Mouse (Mus musculus): ENCODE data around the gene Myod1.

The Myod1 gene

DNA sequence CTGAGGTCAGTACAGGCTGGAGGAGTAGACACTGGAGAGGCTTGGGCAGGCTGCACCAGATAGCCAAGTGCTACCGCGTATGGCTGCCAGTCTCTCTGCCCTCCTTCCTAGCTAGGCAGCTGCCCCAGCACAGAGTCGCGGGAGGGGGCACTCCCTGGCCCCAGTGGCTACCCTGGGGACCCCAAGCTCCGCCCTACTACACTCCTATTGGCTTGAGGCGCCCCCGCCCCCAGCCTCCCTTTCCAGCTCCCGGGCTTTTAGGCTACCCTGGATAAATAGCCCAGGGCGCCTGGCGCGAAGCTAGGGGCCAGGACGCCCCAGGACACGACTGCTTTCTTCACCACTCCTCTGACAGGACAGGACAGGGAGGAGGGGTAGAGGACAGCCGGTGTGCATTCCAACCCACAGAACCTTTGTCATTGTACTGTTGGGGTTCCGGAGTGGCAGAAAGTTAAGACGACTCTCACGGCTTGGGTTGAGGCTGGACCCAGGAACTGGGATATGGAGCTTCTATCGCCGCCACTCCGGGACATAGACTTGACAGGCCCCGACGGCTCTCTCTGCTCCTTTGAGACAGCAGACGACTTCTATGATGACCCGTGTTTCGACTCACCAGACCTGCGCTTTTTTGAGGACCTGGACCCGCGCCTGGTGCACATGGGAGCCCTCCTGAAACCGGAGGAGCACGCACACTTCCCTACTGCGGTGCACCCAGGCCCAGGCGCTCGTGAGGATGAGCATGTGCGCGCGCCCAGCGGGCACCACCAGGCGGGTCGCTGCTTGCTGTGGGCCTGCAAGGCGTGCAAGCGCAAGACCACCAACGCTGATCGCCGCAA lies at the start of gene Myod1:
Myod1 (plus strand) TSS at position 303 of the 836 bp plus-strand sequence.
- DNase-seq (ENCODE audit: low spot score), result no peak

DNA sequence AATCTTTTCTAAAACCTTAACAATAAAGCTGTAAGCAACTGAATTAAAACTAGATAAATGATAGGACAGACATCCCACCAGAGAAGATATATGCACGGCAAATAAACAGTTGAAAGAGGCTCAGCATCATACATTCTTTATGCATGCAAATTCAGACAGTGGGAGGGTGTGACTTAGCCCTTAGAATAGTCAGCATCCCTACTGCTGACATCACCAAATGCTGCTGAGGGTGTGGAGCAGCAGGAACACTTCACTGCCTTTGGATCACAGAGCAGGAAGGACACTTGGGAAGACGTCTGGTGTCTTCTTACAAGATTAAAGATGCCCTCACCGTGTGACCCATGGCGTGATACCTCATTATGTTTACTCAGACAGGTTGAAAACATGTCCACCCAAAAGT lies 48.4 kb upstream of the Myod1 start:
- no peak for DNase-seq (ENCODE audit: low spot score)

- peak; percentile 51 for DNase-seq (ENCODE audit: low spot score)
Measured at GRCm38 (mm10) chr7:46337397-46337796, 38.9 kb upstream of the Myod1 start.

DNA sequence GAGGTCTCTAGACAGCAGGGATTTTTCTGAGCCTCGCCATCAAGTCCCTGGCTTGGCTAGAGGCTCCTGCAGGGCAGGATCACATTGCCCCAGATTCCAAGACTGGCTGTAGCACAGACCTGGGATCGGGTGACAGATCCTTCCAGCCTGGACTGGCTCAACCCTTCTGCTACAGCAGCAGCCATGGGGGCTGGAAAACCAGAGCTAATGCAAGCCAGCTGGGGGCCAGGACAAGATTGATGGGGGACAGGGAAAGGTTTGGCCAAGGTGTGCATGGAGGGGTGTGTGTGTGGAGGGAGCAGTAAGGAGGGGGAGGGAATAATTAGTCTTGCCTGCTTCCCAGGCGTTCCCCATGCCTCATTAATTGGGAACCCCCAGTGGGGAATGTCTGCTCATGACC lies 36.5 kb upstream of the Myod1 start:
- DNase-seq (ENCODE audit: low spot score), result no peak

GRCm38 (mm10) chr7:46340295-46340694 lies 36.0 kb upstream of the Myod1 start:
- DNase-seq (ENCODE audit: low spot score), result no peak

DNA sequence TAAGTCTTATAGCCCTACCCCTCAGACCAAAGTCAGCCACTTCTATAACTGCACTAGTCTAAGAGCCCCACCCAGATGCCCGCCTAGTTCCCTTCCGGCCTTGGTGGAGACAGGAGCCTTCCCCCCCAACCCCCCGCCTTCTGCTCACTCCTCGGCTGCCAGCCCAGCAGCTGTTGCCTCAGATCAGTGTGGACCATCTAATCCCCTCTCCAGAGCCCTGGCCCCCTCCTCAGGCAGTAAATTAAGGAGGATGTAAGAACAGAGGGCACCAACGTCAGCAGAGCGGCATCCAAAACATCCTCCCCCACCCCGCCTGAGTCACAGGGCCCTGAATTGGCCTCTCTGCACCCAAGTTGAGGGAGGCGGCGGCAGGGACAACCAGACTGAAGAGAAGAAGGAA lies 34.8 kb upstream of the Myod1 start:
- no peak for DNase-seq (ENCODE audit: low spot score)

DNA sequence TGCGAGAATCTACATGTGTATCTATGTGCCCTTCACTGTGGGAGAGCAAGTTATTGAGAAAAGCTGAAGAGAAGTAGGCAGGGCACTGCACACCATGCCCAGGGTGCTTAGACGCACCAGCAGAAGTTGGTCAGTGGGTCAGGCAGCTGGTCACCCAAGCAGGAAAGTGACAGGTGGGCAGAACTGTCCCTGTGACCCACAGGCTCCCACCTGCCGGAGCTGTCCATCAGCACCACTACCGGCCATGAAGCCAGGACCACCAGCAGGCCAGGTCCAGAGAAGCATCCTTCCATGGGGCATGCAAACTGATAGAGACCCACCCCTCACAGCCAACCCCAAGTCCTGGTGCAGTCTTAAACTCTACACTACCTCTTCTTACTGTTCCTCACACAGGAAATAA lies 28.6 kb upstream of the Myod1 start:
- no peak for DNase-seq (ENCODE audit: low spot score)

- DNase-seq (ENCODE audit: low spot score), result no peak
Measured at GRCm38 (mm10) chr7:46348813-46349212, 27.5 kb upstream of the Myod1 start.

- DNase-seq (ENCODE audit: low spot score), result no peak
Measured at GRCm38 (mm10) chr7:46350119-46350702, 26.1 kb upstream of the Myod1 start.

GRCm38 (mm10) chr7:46352748-46353147 lies 23.5 kb upstream of the Myod1 start:
- no peak for DNase-seq (ENCODE audit: low spot score)

GRCm38 (mm10) chr7:46353216-46353615 lies 23.1 kb upstream of the Myod1 start:
- no peak for DNase-seq (ENCODE audit: low spot score)

DNA sequence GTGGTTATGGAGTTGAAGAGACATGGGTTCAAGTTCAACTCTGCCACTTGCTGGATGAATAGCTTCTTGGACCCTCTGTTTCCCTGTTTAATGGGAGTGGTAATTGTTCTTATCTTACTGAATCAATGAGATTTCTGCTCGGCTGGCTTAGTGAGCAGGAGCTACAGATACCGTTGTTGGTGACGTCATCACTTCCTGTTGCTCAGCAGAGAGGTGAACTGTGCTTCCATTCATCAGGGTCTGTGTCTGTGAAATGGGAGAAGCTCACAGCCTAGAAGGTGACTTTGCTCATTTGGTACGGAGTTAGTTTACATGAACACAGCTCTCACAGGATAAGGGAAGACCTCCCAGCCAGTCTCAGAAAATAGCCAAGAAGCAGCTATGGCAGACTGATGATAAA lies 22.4 kb upstream of the Myod1 start:
- no peak for DNase-seq (ENCODE audit: low spot score)

GRCm38 (mm10) chr7:46361776-46362175 lies 14.5 kb upstream of the Myod1 start:
- DNase-seq (ENCODE audit: low spot score), result no peak

DNA sequence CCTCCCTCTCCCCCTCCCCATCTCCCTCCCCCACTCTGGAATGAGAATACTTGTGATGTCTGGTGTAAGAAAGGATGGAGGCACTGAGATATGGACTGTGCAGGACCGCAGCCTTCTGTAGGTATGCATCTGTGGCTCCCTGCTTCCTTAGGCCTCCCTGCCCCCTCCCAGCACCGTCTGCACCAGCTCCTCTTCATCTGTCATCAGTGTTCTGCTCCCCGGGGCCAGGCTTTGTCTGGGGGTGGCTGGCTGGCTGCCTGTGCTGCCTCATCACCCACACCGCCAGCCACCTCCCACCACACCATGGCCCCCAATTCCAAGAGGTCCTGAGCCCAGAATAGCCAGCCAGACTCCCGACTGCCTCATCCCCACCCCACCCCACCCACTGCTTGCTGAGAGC lies 12.1 kb upstream of the Myod1 start:
- no peak for DNase-seq (ENCODE audit: low spot score)

DNA sequence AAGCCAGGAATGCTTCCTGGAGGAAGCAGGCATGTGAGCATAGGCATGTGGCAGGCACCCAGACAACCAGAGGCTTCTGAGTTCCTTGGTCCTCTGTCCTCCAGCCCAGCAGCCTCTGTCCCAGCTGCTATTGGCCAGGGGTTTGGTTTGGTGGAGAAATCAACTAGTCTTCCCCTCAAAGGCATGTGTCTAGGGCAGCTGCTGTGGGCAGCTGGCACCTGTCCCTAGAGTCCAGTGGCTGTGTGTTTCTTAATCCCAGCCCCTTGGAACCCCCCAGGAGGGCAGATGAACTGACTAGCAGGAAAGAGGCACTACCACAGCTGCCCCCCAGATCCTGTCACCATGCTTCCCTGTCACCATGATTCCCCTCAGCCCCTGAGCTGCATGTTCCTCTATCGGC lies 10.5 kb upstream of the Myod1 start:
- no peak for DNase-seq (ENCODE audit: low spot score)

DNA sequence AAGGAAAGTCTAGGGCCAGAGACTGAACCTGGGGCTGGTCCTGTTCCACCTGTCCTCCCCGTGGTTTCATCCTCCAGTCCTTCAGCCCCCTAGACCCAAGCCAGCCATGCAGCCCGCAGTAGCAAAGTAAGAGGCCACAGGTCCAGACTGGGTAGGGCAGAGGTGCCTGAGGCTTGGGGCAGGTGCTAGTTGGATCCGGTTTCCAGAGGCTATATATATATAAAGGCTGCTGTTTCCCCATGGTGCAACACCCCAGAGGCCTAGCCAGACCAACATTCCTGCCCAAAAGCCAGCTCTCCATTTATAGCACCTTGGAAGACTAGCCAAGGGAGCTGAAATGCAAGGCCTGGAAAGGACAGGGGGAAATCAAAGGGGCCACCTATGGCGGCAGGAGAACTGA lies 5.2 kb upstream of the Myod1 start:
- DNase-seq (ENCODE audit: low spot score), result no peak

GRCm38 (mm10) chr7:46377008-46377346 lies 703 bp downstream of the Myod1 start:
- no peak for DNase-seq (ENCODE audit: low spot score)

- no peak for DNase-seq (ENCODE audit: low spot score)
Measured at GRCm38 (mm10) chr7:46378123-46378522, 1.8 kb downstream of the Myod1 start.

DNA sequence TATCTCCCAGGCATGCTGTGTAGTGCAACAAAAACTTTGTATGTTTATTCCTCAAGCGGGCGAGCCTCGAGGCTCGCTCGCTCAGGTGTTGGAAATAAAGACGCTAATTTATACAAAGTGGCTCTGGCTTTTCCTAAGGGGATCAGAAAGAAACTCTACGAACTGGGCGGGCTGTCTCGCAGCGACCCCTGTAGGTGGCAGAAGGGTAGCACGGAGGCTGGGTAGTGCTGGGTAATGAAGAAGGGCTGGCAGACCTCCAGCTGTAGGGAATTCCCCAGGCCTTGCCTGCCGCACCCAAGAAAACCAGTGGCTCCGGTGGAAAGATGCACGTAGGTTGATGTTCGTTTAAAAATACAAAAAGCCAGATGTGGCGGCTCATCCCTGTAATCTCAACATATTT lies 2.7 kb downstream of the Myod1 start:
- DNase-seq (ENCODE audit: low spot score), result peak; percentile 77

- no peak for DNase-seq (ENCODE audit: low spot score)
Measured at GRCm38 (mm10) chr7:46380625-46381024, 4.4 kb downstream of the Myod1 start.

GRCm38 (mm10) chr7:46387430-46387829 lies 11.2 kb downstream of the Myod1 start:
- DNase-seq (ENCODE audit: low spot score), result no peak

DNA sequence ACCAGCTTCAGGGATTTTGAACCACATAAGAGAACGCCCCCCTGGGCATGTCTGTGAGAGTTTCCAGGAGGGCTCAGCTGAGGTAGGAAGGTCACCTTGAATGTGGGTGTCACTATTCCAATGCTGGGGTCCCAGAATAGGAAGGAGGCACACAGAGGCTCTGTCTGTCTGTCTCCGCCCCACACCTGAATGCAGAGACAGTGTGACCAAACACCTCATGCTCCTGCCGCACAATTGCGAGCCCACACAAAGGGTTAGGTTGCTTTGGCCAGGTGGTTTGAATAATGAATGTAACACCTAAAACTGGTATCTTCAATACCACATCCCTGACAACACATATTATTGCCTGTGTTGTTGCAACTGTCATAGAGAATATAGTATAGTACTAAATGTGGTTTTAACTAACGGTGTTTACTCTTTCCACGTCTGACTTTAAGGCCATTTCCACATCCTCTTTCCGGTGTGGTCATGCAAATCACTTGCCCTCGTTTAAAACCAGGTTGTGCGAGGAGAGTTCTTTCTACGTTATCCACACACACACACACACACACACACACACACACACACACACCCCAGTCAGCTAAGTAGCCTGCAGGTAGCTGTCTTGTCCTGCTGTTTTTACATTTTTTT lies 13.3 kb downstream of the Myod1 start:
- DNase-seq (ENCODE audit: low spot score), result no peak

DNA sequence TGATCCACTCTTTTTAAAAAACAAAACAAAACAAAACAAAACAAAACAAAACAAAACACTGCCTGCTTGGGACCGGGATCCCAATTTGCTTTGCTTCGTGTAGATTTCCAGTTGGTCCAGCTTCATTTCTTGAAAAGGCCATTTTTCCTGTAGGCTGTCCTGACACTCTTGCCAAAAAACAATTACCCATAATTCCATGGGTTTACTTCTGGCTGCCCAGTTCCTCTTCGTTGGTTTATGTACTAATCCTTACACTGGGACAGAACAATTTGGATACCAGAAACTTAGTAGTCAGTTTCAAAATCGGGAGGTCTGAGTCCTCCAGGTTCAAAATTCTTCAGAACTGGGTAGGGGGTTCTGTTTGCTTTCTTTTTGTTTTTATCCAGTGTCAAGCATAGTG lies 14.0 kb downstream of the Myod1 start:
- DNase-seq (ENCODE audit: low spot score), result no peak

GRCm38 (mm10) chr7:46391701-46392100 lies 15.4 kb downstream of the Myod1 start:
- DNase-seq (ENCODE audit: low spot score), result no peak

Measured in testis, postnatal 14 days (tissue).